Mouse (Mus musculus): ENCODE data around the gene Polr2h.

Polr2h gene

GRCm38 (mm10) chr16:20722736-20723135 is 5.3 kb downstream of the Polr2h start:
- no peak for DNase-seq (ENCODE audit: low spot score in 2 of 2)

- no peak for DNase-seq (ENCODE audit: low spot score in 2 of 2)
Observed at GRCm38 (mm10) chr16:20723247-20723646, 5.8 kb downstream of the Polr2h start.

GRCm38 (mm10) chr16:20724338-20724748 is 6.9 kb downstream of the Polr2h start:
- DNase-seq (ENCODE audit: low spot score in 2 of 2): no peak

GRCm38 (mm10) chr16:20725321-20725720 is 7.9 kb downstream of the Polr2h start:
- DNase-seq (ENCODE audit: low spot score in 2 of 2): no peak

- DNase-seq (ENCODE audit: low spot score in 2 of 2): no peak
Observed at GRCm38 (mm10) chr16:20725750-20726149, 8.3 kb downstream of the Polr2h start.

- DNase-seq (ENCODE audit: low spot score in 2 of 2): no peak
Observed at GRCm38 (mm10) chr16:20726384-20726783, 8.9 kb downstream of the Polr2h start.

- DNase-seq (ENCODE audit: low spot score in 2 of 2): no peak
Observed at GRCm38 (mm10) chr16:20730293-20730711, 12.8 kb downstream of the Polr2h start.

GRCm38 (mm10) chr16:20731688-20732087 is 14.2 kb downstream of the Polr2h start:
- no peak for DNase-seq (ENCODE audit: low spot score in 2 of 2)

- no peak for DNase-seq (ENCODE audit: low spot score in 2 of 2)
Observed at GRCm38 (mm10) chr16:20732251-20732924, 14.9 kb downstream of the Polr2h start.

GRCm38 (mm10) chr16:20732925-20733730 is 15.7 kb downstream of the Polr2h start, which contains the start of gene Chrd:
TSS of gene Chrd (plus strand) at chr16:20733127.
- no peak for DNase-seq (ENCODE audit: low spot score in 2 of 2)

GRCm38 (mm10) chr16:20733731-20734730 is 16.6 kb downstream of the Polr2h start, which contains the start of gene Thpo:
TSS of gene Thpo (minus strand) at chr16:20734511.
- no peak for DNase-seq (ENCODE audit: low spot score in 2 of 2)

- no peak for DNase-seq (ENCODE audit: low spot score in 2 of 2)
Observed at GRCm38 (mm10) chr16:20735651-20736050, 18.2 kb downstream of the Polr2h start.

GRCm38 (mm10) chr16:20736168-20736567 is 18.7 kb downstream of the Polr2h start:
- no peak for DNase-seq (ENCODE audit: low spot score in 2 of 2)

GRCm38 (mm10) chr16:20736823-20737222 is 19.4 kb downstream of the Polr2h start:
- DNase-seq (ENCODE audit: low spot score in 2 of 2): no peak

- DNase-seq (ENCODE audit: low spot score in 2 of 2): no peak
Observed at GRCm38 (mm10) chr16:20739845-20740244, 22.4 kb downstream of the Polr2h start.

GRCm38 (mm10) chr16:20746641-20747040 is 29.2 kb downstream of the Polr2h start:
- DNase-seq (ENCODE audit: low spot score in 2 of 2): no peak

GRCm38 (mm10) chr16:20750518-20750917 is 33.1 kb downstream of the Polr2h start:
- no peak for DNase-seq (ENCODE audit: low spot score in 2 of 2)

GRCm38 (mm10) chr16:20756052-20756451 is 38.6 kb downstream of the Polr2h start:
- no peak for DNase-seq (ENCODE audit: low spot score in 2 of 2)

GRCm38 (mm10) chr16:20757385-20757784 is 39.9 kb downstream of the Polr2h start:
- DNase-seq (ENCODE audit: low spot score in 2 of 2): no peak

- peak in 1 of 2 experiments; percentile 31 for DNase-seq (ENCODE audit: low spot score in 2 of 2)
Observed at GRCm38 (mm10) chr16:20761681-20762080, 44.2 kb downstream of the Polr2h start.

GRCm38 (mm10) chr16:20765244-20765643 is 47.8 kb downstream of the Polr2h start:
- peak in 1 of 2 experiments; percentile 18 for DNase-seq (ENCODE audit: low spot score in 2 of 2)

All from spleen, postnatal 36 days (tissue).